Mouse (Mus musculus) lung, embryonic 15.5 days (tissue): Measurements from ENCODE around the gene Olfr12. TPM values are rescaled to one million over a fixed set of nuclear protein-coding genes. Genes with fewer than 3 reads are reported as not detected.

Experiments used
- ATAC-seq: fragments of 200-750 bp; cut with Nextera tagmentation; 2 replicates; pipeline ENCODE4 v1.8.0; 2017; ENCODE audit warnings: moderate number of reproducible peaks, borderline replicate concordance; ENCODE audit not compliant: low FRiP score, low TSS enrichment; ENCODE audit errors: extremely low read depth
- H3K27ac ChIP-seq: fragments of 300-500 bp; sonication (generic); 2 replicates; pipeline ENCODE4 v1.5.1; 2015; ENCODE audit warnings: moderate library complexity, mild to moderate bottlenecking, inconsistent platforms
- H3K27me3 ChIP-seq: fragments of 300-500 bp; sonication (generic); 2 replicates; pipeline ENCODE4 v1.6.1; 2015; ENCODE audit warnings: inconsistent platforms
- H3K36me3 ChIP-seq: fragments of 300-500 bp; sonication (generic); 2 replicates; pipeline ENCODE4 v1.6.1; 2015; ENCODE audit warnings: inconsistent platforms
- H3K4me1 ChIP-seq: fragments of 300-500 bp; sonication (generic); 2 replicates; pipeline ENCODE4 v1.6.1; 2015; ENCODE audit warnings: inconsistent platforms
- H3K4me2 ChIP-seq: fragments of 300-500 bp; sonication (generic); 2 replicates; pipeline ENCODE4 v1.6.1; 2015; ENCODE audit warnings: inconsistent platforms, mild to moderate bottlenecking, moderate library complexity
- H3K4me3 ChIP-seq: fragments of 300-500 bp; sonication (generic); 2 replicates; pipeline ENCODE4 v1.5.1; 2015; ENCODE audit warnings: mild to moderate bottlenecking, inconsistent platforms
- H3K9ac ChIP-seq: fragments of 300-500 bp; sonication (generic); 2 replicates; pipeline ENCODE4 v1.6.1; 2015; ENCODE audit warnings: inconsistent platforms
- H3K9me3 ChIP-seq: fragments of 300-500 bp; sonication (generic); 2 replicates; pipeline ENCODE4 v1.6.1; 2016; ENCODE audit warnings: inconsistent platforms
- WGBS: fragments of 180-500 bp; shearing (Covaris S2); methylation state at CpG from one replicate; pipeline ENCODE4 v1.1.7; 2015; 5-methylcytosine and 5-hydroxymethylcytosine counted together
- polyA plus RNA-seq: library from polyadenylated mRNA; unstranded; fragments of >200 nt; fragmentation: Nextera tagmentation; extraction: Ambion mirVana; gene quantifications from 2 replicates; pipeline ENCODE4 v1.2.1, GENCODE M21; 2015

Olfr12 gene
- polyA plus RNA-seq, 1 experiment from 2014 or later = not detected

DNA sequence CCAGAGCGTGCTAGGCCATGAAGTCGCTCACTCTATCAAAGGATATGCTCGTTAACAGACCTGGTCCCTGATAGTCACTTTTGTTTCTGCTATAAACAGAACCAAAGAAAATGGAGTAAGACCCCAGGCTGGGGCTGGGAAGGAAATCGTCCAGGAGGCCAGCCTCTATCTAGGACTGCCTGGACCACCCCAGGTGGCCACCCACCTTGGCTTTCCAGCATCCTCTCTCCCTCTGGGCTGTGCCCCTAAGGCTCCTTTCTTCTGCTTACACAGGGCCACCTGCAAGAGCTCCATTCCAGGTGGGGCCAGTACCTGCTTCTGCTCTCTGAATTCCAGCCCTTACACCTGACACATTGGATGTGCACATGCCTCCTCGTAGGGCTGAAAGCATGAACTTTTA is 14.6 kb downstream of the Olfr12 start:
- Histone ChIP-seq H3K36me3 (peaks cover 7% of the 10 kb centered on the region; the same call in 1 of the 2 replicates), H3K4me2 (no peak overlapping the region), H3K9me3 (no peaks in the 10 kb centered on the region), H3K4me3 (no peak overlapping the region), H3K9ac (no peak overlapping the region), H3K4me1 (no peaks in the 10 kb centered on the region), H3K27ac (no peak overlapping the region), H3K27me3 (no peaks in the 10 kb centered on the region)
- WGBS = 66% methylated on average over 5 of the region's 5 CpGs
- ATAC-seq = no peak

- H3K4me1 ChIP-seq = no peaks in the 10 kb centered on the region
- H3K9me3 ChIP-seq = no peaks in the 10 kb centered on the region
- WGBS = 64% methylated on average over 6 of the region's 6 CpGs
- H3K27ac ChIP-seq = no peak overlapping the region
- H3K27me3 ChIP-seq = no peaks in the 10 kb centered on the region
- H3K9ac ChIP-seq = no peak overlapping the region
- no peak for ATAC-seq
- peaks cover 14% of the 10 kb centered on the region; the same call in 1 of the 2 replicates for H3K36me3 ChIP-seq
- H3K4me3 ChIP-seq = no peak overlapping the region
- no peak overlapping the region for H3K4me2 ChIP-seq
Measured at GRCm38 (mm10) chr1:92632948-92633347, 15.4 kb downstream of the Olfr12 start.

- no peak for ATAC-seq
- Histone ChIP-seq H3K9ac (no peak overlapping the region), H3K9me3 (no peaks in the 10 kb centered on the region), H3K36me3 (peaks cover 17% of the 10 kb centered on the region; the same call in 1 of the 2 replicates), H3K27ac (no peak overlapping the region), H3K4me2 (no peak overlapping the region), H3K4me3 (no peak overlapping the region), H3K27me3 (no peaks in the 10 kb centered on the region), H3K4me1 (no peaks in the 10 kb centered on the region)
- WGBS = 83% methylated on average over 8 of the region's 8 CpGs
Measured at GRCm38 (mm10) chr1:92633726-92634125, 16.1 kb downstream of the Olfr12 start.

- H3K36me3 ChIP-seq = peaks cover 22% of the 10 kb centered on the region; the same call in 1 of the 2 replicates
- H3K4me1 ChIP-seq = no peaks in the 10 kb centered on the region
- WGBS = 62% methylated on average over 1 of the region's 1 CpGs
- no peak overlapping the region for H3K27ac ChIP-seq
- no peak for ATAC-seq
- no peak overlapping the region for H3K4me3 ChIP-seq
- H3K9ac ChIP-seq = no peak overlapping the region
- no peaks in the 10 kb centered on the region for H3K9me3 ChIP-seq
- no peak overlapping the region for H3K4me2 ChIP-seq
- no peaks in the 10 kb centered on the region for H3K27me3 ChIP-seq
Measured at GRCm38 (mm10) chr1:92634569-92634968, 17.0 kb downstream of the Olfr12 start.

DNA sequence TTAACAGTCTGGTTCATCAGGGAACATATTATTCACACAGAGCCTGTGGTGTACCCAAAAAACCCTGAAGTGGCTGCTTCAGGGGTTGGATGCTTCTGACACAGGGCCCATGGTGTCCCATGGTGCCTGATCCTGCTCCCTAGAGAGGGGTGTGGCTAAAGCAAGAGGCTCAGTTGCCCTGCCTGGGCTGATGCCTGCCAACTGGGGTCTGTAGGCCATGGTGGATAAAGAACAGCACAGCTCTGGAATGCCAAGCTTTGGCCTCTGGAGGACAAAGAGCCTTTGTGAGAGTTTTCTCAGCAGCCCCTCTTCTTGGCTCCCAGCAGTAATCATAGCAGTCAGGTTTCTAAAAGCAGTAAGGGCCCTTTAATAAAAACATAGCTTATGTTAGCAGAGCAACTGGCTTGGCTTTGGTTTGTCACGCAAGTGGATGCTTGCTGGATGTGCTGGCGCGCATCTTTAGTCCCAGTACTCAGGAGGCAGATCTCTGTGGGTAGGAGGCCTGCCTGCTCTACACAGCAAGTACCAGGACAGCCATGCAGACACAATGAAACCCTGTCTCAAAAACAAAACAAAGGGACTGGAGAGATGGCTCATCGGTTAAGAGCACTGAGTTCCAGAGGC is 17.5 kb downstream of the Olfr12 start:
- ATAC-seq = no peak
- WGBS = 77% methylated on average over 4 of the region's 4 CpGs
- H3K9ac ChIP-seq = no peak overlapping the region
- H3K27ac ChIP-seq = no peak overlapping the region
- no peaks in the 10 kb centered on the region for H3K9me3 ChIP-seq
- no peaks in the 10 kb centered on the region for H3K27me3 ChIP-seq
- H3K36me3 ChIP-seq = peaks cover 22% of the 10 kb centered on the region; the same call in 1 of the 2 replicates
- peaks cover 2% of the 10 kb centered on the region; the same call in 1 of the 2 replicates for H3K4me1 ChIP-seq
- H3K4me2 ChIP-seq = no peak overlapping the region
- no peak overlapping the region for H3K4me3 ChIP-seq

- WGBS = 81% methylated on average over 8 of the region's 8 CpGs
- no peak overlapping the region for H3K4me2 ChIP-seq
- no peak overlapping the region for H3K27ac ChIP-seq
- peaks cover 11% of the 10 kb centered on the region for H3K4me1 ChIP-seq
- ATAC-seq = no peak
- no peaks in the 10 kb centered on the region for H3K9me3 ChIP-seq
- peaks cover 22% of the 10 kb centered on the region; the same call in 1 of the 2 replicates for H3K36me3 ChIP-seq
- H3K9ac ChIP-seq = no peak overlapping the region
- H3K4me3 ChIP-seq = no peak overlapping the region
- no peaks in the 10 kb centered on the region for H3K27me3 ChIP-seq
Measured at GRCm38 (mm10) chr1:92636015-92636414, 18.4 kb downstream of the Olfr12 start.

GRCm38 (mm10) chr1:92636676-92637075 is 19.1 kb downstream of the Olfr12 start:
- Histone ChIP-seq H3K9ac (no peak overlapping the region), H3K36me3 (peaks cover 22% of the 10 kb centered on the region; the same call in 1 of the 2 replicates), H3K4me2 (no peak overlapping the region), H3K27me3 (no peaks in the 10 kb centered on the region), H3K9me3 (no peaks in the 10 kb centered on the region), H3K4me1 (peaks cover 14% of the 10 kb centered on the region), H3K27ac (no peak overlapping the region), H3K4me3 (no peak overlapping the region)
- WGBS = 90% methylated on average over 11 of the region's 11 CpGs
- ATAC-seq = no peak

- no peak overlapping the region for H3K27ac ChIP-seq
- H3K9me3 ChIP-seq = no peaks in the 10 kb centered on the region
- no peaks in the 10 kb centered on the region for H3K27me3 ChIP-seq
- no peak for ATAC-seq
- H3K4me2 ChIP-seq = no peak overlapping the region
- no peak overlapping the region for H3K9ac ChIP-seq
- peaks cover 20% of the 10 kb centered on the region for H3K4me1 ChIP-seq
- peaks cover 22% of the 10 kb centered on the region; the same call in 1 of the 2 replicates for H3K36me3 ChIP-seq
- H3K4me3 ChIP-seq = no peak overlapping the region
- WGBS = 91% methylated on average over 15 of the region's 15 CpGs
Measured at GRCm38 (mm10) chr1:92637501-92638172, 20.0 kb downstream of the Olfr12 start.

DNA sequence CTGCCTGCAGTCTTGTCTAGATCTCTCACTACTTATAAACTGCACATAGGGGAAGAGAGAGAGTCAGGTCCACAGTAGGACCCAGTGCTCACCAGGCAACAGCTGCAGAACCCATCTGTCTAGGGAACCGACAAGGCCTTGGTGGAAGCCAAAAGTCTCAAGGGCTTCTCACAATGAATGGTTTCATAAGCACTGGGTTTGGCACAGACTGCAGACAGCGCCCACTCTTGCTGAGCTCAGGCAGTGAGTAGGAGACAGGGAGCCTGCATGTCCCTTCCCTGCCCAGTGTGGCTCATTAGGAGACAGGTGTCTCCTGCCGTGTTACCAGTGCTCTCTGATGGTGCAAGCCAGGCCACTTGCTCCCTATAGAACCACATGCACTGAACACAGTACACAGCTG is 20.6 kb downstream of the Olfr12 start:
- Histone ChIP-seq H3K36me3 (peaks cover 22% of the 10 kb centered on the region; the same call in 1 of the 2 replicates), H3K4me2 (no peak overlapping the region), H3K9ac (no peak overlapping the region), H3K9me3 (no peaks in the 10 kb centered on the region), H3K27me3 (no peaks in the 10 kb centered on the region), H3K4me3 (no peak overlapping the region), H3K4me1 (peaks cover 20% of the 10 kb centered on the region), H3K27ac (no peak overlapping the region)
- no peak for ATAC-seq
- WGBS = 75% methylated on average over 3 of the region's 3 CpGs

- no peak for ATAC-seq
- Histone ChIP-seq H3K4me2 (no peak overlapping the region), H3K4me1 (peaks cover 20% of the 10 kb centered on the region), H3K27me3 (no peaks in the 10 kb centered on the region), H3K4me3 (no peak overlapping the region), H3K9ac (no peak overlapping the region), H3K27ac (no peak overlapping the region), H3K36me3 (peaks cover 22% of the 10 kb centered on the region; the same call in 1 of the 2 replicates), H3K9me3 (no peaks in the 10 kb centered on the region)
- WGBS = 93% methylated on average over 4 of the region's 4 CpGs
Measured at GRCm38 (mm10) chr1:92638736-92639135, 21.1 kb downstream of the Olfr12 start.

DNA sequence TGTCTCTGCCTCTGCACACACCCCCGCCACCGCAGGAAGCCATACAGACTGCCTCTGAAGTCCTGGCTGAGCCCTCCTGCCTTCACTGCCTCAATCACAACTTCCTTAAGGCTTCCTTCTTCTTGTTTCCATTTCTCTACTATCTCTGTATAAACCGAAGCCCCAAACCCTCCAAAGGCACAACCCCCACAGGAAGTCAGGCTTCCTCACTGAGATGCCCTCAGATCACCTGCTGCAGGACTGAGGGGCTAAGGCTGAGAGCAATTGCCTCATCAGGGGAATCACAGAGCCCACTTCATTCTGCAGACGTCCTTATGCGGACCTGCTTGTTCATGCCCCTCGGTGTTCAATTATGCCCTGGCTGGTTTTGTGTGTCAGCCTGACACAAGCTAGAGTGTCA is 22.8 kb downstream of the Olfr12 start:
- Histone ChIP-seq H3K36me3 (peaks cover 22% of the 10 kb centered on the region; the same call in 1 of the 2 replicates), H3K27ac (no peak overlapping the region), H3K9ac (no peak overlapping the region), H3K4me1 (peaks cover 20% of the 10 kb centered on the region), H3K27me3 (no peaks in the 10 kb centered on the region), H3K9me3 (no peaks in the 10 kb centered on the region), H3K4me2 (peak overlapping the region; percentile 84), H3K4me3 (no peak overlapping the region)
- WGBS = 82% methylated on average over 6 of the region's 6 CpGs
- ATAC-seq = no peak
